Mouse (Mus musculus) spleen, postnatal 36 days (tissue): ENCODE results near the gene H2-T22.

Experiments
- DNase-seq, 2 experiments: peaks; one replicate each; pipeline ENCODE4 v3.0.0; 2022; ENCODE audit warnings: low spot score in 2 of 2, mixed read lengths in 1 of 2

The H2-T22 gene

GRCm38 (mm10) chr17:35998545-35999305 is 43.8 kb downstream of the H2-T22 start:
- peak in 1 of 2 experiments; percentile 54 for DNase-seq

DNA sequence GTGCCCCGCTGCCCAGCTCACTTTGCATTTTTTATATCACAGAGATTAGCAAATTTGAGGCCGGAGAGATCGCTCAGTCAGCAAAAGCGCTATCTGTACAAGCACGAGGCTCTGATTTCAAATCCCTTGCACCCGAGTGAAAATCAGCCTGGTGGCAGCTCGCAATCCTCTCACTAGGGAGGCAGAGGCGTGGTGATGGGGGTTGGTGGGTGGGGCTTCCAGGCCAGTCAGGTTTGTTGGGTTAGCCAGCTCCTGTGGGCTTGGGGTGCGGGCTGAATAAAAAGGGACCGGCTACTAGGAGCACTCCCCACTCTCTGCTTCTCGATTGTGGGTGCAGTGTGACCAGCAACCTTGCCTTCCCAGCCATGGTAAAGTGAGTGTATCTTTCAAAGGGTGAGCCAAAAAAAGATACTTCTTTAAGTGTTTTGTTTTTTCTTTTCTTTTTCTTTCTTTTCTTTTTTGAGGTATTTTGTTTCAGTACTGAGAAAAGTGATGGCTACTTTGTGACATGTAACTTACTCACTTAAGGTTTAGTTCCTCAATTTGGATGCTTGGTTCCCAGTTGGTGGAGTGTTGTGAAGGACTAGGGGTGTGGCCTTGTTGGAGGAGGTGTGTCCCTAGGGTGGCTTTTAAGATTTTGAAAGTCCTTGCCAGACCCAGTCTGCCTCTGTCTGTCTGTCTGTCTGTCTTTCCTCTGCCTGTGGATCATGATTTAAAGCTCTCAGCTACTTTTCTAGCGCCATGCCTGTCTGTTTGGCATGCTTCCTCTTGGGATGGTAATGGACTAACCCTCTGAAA is 44.6 kb downstream of the H2-T22 start:
- peak; percentile 81 to 89 for DNase-seq

GRCm38 (mm10) chr17:35996949-35997348 is 45.6 kb downstream of the H2-T22 start:
- DNase-seq, result peak; percentile 97 to 98

GRCm38 (mm10) chr17:35994879-35995240 is 47.7 kb downstream of the H2-T22 start:
- DNase-seq, result no peak

DNA sequence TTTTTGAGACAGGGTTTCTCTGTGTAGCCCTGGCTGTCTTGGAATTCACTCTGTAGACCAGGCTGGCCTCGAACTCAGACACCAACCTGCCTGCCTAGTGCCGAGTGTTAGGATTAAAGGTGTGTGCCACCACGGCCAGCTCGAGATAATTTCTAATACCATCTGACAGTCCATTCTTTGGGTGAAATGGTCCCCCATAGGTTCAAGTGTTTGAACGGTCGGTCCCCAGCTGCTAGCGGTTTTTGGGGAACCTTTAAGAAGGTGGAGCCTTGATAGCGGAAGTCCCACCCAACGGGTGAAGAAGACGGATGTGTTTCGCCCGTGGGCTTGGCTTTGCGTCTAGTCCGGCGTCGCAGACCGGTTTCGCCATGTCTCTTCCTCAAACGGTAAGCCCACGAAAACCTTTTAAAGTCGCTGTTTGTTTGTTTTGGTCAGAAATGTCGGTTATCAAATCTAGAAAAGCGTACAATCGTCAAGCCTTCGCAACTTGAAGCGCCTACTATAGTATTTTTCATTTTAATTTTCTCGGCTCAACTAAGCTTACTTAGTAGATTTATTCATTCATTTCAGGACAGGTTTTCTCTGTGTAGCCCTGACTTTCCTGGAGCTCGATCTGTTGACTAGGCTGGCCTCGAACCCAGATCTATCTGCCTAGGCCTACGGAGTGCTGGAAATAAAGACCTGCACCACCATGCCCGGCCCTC is 48.2 kb downstream of the H2-T22 start:
- peak; percentile 88 to 92 for DNase-seq

DNA sequence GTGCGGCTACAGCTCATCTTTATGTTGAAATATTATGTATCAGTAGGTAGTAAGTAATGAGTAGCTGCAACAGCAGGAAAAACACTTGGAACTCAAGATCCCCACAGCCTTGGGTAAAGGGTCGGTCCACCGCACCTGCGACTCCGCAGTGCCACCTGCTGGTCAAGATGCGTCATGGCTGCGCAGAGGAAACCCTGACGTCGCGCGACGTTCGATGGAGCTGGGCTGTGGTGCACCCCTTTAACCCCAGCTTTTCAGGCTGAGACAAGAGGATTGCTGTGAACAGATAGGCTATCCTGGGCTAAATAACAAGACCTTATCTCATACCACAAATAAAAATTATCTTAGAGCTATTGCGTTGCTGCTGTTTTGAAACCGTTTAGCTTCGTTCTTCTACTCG is 48.9 kb downstream of the H2-T22 start:
- peak; percentile 71 to 72 for DNase-seq

DNA sequence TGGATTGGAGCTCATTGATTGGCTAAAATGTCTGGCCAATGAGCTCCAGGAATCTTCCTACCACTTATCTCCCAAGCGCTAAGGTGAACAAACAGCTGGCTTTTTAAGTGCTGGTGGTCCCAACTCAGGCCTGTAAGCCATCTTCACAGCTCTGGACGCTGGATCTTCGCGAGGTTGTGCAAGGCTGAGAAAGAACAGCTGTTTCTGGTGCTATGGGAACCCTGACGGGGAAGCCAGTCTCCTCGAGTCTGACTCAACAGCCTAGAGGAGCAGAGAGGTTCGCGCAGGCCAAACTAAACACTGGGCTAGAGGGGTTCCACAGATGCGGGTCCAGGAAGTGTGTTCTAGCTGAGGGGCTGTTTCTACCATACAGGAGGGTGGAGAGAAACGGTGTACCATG is 50.8 kb downstream of the H2-T22 start:
- no peak for DNase-seq
